Mouse (Mus musculus): ENCODE measurements around the gene Katnal1.

DNA sequence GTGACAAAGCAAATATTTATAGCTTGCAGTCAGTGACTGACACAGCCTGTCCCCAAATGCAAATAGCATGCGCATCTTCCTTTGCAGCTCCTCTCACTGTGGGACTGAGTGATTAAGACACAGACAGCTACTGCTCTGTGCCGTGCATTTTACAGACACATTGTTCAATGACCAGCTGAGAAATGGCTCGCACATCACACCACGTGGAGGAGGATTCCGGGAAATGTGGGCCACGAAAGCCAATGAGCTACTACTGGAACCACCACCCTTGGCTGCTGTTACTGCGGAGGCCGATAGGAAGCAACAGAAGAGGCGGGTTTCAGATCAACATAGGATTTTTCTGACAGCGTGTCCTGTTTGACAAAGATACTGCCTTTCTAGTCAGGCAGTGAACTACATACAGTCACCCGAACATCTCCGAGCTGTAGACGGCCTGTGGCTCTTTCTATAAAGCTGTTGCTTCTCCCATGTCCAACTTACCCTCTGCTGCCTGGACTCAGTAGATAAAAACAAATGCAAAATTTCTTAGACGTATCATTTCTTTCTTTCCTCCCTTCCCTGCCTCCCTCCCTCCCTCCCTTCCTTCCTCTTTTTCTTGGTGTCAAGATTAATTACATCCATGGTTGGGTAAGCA is 31.9 kb downstream of the Katnal1 start:
- TF ChIP-seq CTCF (IDR thresholded peaks at IDR 0.05; ENCODE audit: insufficient read depth, low read length) (no peak), POLR2A (IDR thresholded peaks at IDR 0.05; ENCODE audit: borderline replicate concordance, extremely low read depth, low read depth, low read length) (no peak)

Measured in lung, adult 2 months (tissue).